Mouse (Mus musculus): ENCODE results near the gene Dact2.

DNA sequence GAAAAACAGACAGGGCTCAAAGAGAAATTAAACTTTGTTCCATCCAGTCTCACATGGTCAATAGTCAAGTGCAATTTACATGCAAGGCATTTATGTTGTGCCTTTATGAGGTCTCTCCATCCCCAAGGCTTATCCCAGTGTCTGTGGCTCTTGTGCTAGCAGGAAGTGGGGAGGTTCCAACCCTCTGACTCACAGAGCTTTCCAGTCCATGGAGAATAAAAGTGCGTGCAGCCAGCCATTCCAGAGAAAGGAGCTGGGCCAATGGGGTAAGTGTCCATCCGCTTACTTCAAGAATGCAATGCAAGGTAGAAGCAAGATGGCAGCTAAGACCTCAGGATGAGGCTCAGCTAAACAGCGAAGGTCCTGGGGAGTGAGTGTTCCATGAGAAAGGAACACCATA lies 43.3 kb downstream of the Dact2 start:
- TF ChIP-seq CTCF (IDR thresholded peaks at IDR 0.05; ENCODE audit: borderline replicate concordance, insufficient read depth, low read depth, low read length) (no peak), POLR2A (IDR thresholded peaks at IDR 0.05; ENCODE audit: borderline replicate concordance, insufficient read depth, low read length) (no peak)

Data from cerebellum, adult 2 months (tissue).